Mouse (Mus musculus) spleen, embryonic (tissue): ENCODE measurements at regions not wholly inside any gene's neighbourhood (a gene's known extent, or its start where the extent isn't known, plus 50 kb on each side); places are given as distances from the start of the nearest gene placed in this dataset.

Experiments used
- CTCF ChIA-PET: fragments of 350-600 bp; sonication (Branson Sonifier 250); formaldehyde crosslinking; loops from one replicate; lab custom pipeline; 2022; lab: Charles Lee

- CTCF ChIA-PET: no interaction called here
These were observed 70.7 kb upstream of the Id2 start for GRCm38 (mm10) chr12:25167504-25168212.

GRCm38 (mm10) chr12:25166525-25166924, 69.6 kb upstream of the Id2 start:
- CTCF ChIA-PET: no interaction called here

GRCm38 (mm10) chr12:25165650-25166049, 68.7 kb upstream of the Id2 start:
- CTCF ChIA-PET: no interaction called here

GRCm38 (mm10) chr12:25164724-25165123, 67.8 kb upstream of the Id2 start:
- CTCF ChIA-PET: interaction anchor here (0.6 kb wide), 1 partner anchor 228 kb away, joined by 4 read pairs; no protein-coding TSS in a partner anchor

- CTCF ChIA-PET: no interaction called here
These were observed 66.6 kb upstream of the Id2 start for GRCm38 (mm10) chr12:25163541-25163940.

- CTCF ChIA-PET: no interaction called here
These were observed 65.9 kb upstream of the Id2 start for GRCm38 (mm10) chr12:25162843-25163242.

- CTCF ChIA-PET: no interaction called here
These were observed 65.0 kb upstream of the Id2 start for GRCm38 (mm10) chr12:25161939-25162338.

GRCm38 (mm10) chr12:25160990-25161843, 64.3 kb upstream of the Id2 start:
- CTCF ChIA-PET: no interaction called here

- CTCF ChIA-PET: no interaction called here
These were observed 62.2 kb upstream of the Id2 start for GRCm38 (mm10) chr12:25159091-25159490.

- CTCF ChIA-PET: no interaction called here
These were observed 60.3 kb upstream of the Id2 start for GRCm38 (mm10) chr12:25157238-25157637.

- CTCF ChIA-PET: interaction anchor here (0.6 kb wide), 1 partner anchor 19 kb away, joined by 3 read pairs; no protein-coding TSS in a partner anchor
These were observed 58.5 kb upstream of the Id2 start for GRCm38 (mm10) chr12:25155396-25155795.

- CTCF ChIA-PET: no interaction called here
These were observed 51.2 kb upstream of the Id2 start for GRCm38 (mm10) chr12:25148099-25148498.
